Mouse (Mus musculus): Measurements from ENCODE around the gene Adarb1.

DNA sequence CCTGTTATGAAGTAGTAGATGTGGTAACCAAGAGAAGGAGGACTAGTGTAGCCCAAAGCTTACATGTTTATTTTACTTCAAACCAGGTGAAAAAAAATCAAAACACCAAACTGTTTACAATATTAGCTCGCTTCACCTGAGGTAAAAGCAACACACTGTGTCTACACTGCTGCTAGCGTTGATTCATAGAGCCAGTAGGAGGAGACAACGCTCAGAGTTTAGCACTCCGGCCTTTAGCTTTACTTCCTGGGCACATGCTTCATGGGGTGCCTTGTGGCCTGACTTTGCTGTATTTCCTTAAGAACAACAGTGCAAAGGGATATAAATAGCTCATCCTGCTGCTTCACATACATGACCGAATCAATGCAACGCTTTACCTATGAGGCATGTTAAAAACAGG is 60.1 kb downstream of the Adarb1 start:
- TF ChIP-seq CTCF (IDR thresholded peaks at IDR 0.05; ENCODE audit: control insufficient read depth, insufficient read depth, insufficient replicate concordance, low read depth, low read length) (no peak), POLR2A (IDR thresholded peaks at IDR 0.05; ENCODE audit: control insufficient read depth, low read depth, low read length) (no peak)

Data from testis, adult 2 months (tissue).